Mouse (Mus musculus): ENCODE measurements at regions not wholly inside any gene's neighbourhood (a gene's known extent, or its start where the extent isn't known, plus 50 kb on each side); places are given as distances from the start of the nearest gene placed in this dataset.

DNA sequence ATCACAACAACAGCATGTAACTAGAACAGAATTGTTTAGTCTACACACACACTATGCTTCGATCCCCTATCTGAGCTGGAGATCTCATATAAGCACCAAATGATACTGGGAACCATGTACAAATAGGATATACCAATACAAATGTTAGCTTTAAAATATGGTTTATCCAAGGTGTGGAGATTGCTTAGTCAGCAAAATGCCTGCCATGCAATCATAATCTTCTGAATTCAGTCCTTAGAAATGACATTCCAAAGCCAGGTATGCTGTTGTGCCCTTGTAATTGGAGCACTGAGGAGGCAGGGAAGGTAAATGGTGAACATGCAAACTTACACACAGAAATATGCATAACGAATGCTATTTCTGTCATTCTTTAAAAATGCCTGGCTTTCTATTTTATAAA is 54.0 kb upstream of the Thsd7b start:
- no peak overlapping the region for H3K27ac ChIP-seq (replicated peaks)
- no peak overlapping the region for H3K4me2 ChIP-seq
- ATAC-seq (ENCODE audit: low read depth): no peak
- H3K4me3 ChIP-seq: no peak overlapping the region
- H3K9ac ChIP-seq: no peak overlapping the region
- no peaks in the 10 kb centered on the region for H3K27me3 ChIP-seq
- no peaks in the 10 kb centered on the region for H3K36me3 ChIP-seq
- no peaks in the 10 kb centered on the region for H3K4me1 ChIP-seq (replicated peaks)
- no peaks in the 10 kb centered on the region for H3K9me3 ChIP-seq
- whole genome bisulfite sequencing: 91% methylated on average over 2 of the region's 2 CpGs

DNA sequence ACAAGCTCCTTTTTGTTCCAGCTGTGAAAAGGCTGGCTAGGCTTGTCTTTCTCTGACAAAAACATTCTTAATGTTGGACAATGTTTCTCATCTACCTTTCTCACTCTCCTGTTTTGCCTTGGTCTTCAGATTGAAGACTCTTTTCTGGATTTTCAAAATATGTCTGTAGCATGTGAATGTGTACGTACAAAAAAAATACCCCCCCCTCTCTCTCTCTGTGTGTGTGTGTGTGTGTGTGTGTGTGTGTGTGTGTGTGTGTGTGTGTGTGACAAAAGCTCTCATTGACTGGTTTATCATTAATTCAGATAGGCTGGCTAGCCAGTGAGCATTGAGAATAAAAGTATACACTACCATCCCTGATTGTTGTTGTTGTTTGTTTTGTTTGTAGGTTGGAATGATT is 64.3 kb upstream of the Thsd7b start:
- no peak overlapping the region for H3K4me3 ChIP-seq
- H3K27me3 ChIP-seq: peaks cover 5% of the 10 kb centered on the region
- H3K4me2 ChIP-seq: no peak overlapping the region
- no peak overlapping the region for H3K9ac ChIP-seq
- H3K9me3 ChIP-seq: no peaks in the 10 kb centered on the region
- H3K4me1 ChIP-seq (replicated peaks): peaks cover 8% of the 10 kb centered on the region
- 33% methylated on average over 1 of the region's 1 CpGs for WGBS
- peak overlapping the region; percentile 59; the same call in 1 of the 2 replicates for H3K27ac ChIP-seq (replicated peaks)
- no peaks in the 10 kb centered on the region for H3K36me3 ChIP-seq
- no peak; the same call in 1 of the 2 replicates for ATAC-seq (ENCODE audit: low read depth)

DNA sequence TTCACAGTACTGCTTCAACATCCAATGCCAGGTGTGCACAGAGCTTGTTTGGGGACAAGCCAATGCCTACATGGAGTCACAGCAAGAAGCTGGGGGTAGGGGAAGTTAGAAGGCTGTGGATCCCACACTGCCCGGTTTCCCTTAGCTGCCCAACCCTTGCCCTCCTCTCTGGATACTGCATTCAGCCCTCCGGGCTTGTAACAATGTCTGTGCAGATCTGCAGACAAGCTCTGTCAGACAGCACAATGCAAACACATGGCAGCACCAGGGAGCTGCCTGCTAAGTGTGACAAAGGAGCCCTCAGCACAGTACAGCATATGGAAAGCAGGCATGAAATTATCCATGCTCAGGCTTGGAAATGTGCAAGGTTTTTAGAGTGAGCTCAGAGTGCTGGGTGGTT is 64.7 kb upstream of the Thsd7b start:
- Histone ChIP-seq H3K4me2 (no peak overlapping the region), H3K27ac (replicated peaks) (peak overlapping the region; percentile 59; the same call in 1 of the 2 replicates), H3K36me3 (no peaks in the 10 kb centered on the region), H3K27me3 (peaks cover 5% of the 10 kb centered on the region), H3K9ac (no peak overlapping the region), H3K4me1 (replicated peaks) (peaks cover 8% of the 10 kb centered on the region), H3K4me3 (no peak overlapping the region), H3K9me3 (no peaks in the 10 kb centered on the region)
- 7% methylated on average over 2 of the region's 2 CpGs for WGBS
- peak; percentile 96 for ATAC-seq (ENCODE audit: low read depth)

DNA sequence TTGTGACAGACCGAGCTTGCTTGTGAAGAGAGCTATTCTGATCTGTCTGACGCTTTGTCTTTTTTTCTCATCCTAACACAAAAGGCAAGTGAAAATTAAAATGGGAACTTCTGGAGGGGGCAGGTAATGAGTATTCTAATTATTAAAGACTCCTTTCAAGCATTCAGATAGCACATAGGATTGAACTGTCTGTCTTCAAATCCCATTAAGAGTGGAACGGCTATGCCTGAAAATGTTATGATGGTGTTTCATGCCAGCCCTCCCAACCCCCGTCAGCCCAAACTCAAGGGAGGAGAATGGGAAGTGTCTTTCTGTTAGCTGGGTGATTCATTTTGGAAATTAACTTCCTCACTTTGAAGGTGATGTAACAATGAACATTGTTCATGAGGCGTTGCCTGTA is 65.4 kb upstream of the Thsd7b start:
- no peak for ATAC-seq (ENCODE audit: low read depth)
- H3K27ac ChIP-seq (replicated peaks): no peak overlapping the region
- H3K4me1 ChIP-seq (replicated peaks): peaks cover 8% of the 10 kb centered on the region
- no peak overlapping the region for H3K9ac ChIP-seq
- H3K4me2 ChIP-seq: no peak overlapping the region
- 68% methylated on average over 5 of the region's 5 CpGs for WGBS
- H3K4me3 ChIP-seq: no peak overlapping the region
- H3K27me3 ChIP-seq: peaks cover 5% of the 10 kb centered on the region
- no peaks in the 10 kb centered on the region for H3K36me3 ChIP-seq
- H3K9me3 ChIP-seq: no peaks in the 10 kb centered on the region

DNA sequence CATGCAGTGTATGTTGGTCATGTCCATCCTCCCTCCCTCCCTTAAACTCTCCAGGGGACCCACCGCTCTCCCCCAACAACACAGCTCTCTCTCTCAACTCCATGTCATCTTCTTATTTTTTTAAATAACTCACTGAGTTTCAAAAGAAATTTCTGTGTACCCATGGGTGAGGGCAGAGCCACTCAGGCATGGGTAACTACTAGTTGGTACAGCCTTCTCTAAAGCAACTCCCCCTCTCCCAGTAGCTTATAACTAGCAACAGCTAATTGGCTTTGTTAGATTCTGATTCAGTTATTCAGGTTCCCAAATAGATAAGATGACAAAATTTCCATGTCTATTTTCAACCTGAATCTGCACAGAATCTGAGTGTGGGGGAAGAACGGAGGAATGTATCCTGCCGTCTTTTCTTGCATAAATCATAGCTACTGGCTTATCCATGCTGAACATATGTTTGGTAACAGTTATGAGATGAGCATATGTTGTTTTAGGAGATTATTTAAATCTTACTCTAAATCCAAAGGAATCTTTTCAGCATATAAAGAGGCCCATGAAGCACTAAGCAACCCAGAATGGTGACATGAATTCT is 92.8 kb upstream of the Thsd7b start:
- ATAC-seq (ENCODE audit: low read depth): no peak
- 81% methylated on average over 3 of the region's 3 CpGs for WGBS

DNA sequence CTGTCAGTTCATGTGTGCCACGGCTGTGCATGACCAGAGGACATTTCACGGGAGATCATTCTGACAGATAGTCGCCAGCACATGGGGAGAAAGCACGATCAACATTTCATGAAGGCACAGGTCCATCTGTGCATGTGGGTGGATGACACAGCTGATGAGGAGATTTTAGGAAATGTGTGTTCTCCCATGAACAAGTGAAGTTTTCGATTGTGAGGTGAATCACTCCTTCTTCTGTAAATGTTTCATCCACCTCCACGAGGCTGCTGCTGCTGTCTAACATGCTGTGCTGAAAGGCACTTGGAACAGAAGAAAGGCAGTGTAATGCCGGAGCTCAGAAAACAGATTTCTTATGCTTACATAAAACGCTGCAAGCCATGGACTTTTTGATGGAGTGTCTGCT is 103.2 kb upstream of the Thsd7b start:
- H3K9me3 ChIP-seq: no peaks in the 10 kb centered on the region
- WGBS: 86% methylated on average over 8 of the region's 8 CpGs
- H3K27me3 ChIP-seq: no peaks in the 10 kb centered on the region
- no peak overlapping the region for H3K4me2 ChIP-seq
- no peak overlapping the region for H3K4me3 ChIP-seq
- no peaks in the 10 kb centered on the region for H3K36me3 ChIP-seq
- H3K9ac ChIP-seq: no peak overlapping the region
- no peak for ATAC-seq (ENCODE audit: low read depth)
- H3K27ac ChIP-seq (replicated peaks): no peak overlapping the region
- no peaks in the 10 kb centered on the region for H3K4me1 ChIP-seq (replicated peaks)

More for the DNA sequence above, 92.8 kb upstream of the Thsd7b start:
- Histone ChIP-seq H3K4me3 (no peak overlapping the region), H3K9me3 (no peaks in the 10 kb centered on the region), H3K27ac (replicated peaks) (no peak overlapping the region), H3K27me3 (no peaks in the 10 kb centered on the region), H3K9ac (no peak overlapping the region), H3K4me1 (replicated peaks) (no peaks in the 10 kb centered on the region), H3K4me2 (no peak overlapping the region), H3K36me3 (no peaks in the 10 kb centered on the region)

DNA sequence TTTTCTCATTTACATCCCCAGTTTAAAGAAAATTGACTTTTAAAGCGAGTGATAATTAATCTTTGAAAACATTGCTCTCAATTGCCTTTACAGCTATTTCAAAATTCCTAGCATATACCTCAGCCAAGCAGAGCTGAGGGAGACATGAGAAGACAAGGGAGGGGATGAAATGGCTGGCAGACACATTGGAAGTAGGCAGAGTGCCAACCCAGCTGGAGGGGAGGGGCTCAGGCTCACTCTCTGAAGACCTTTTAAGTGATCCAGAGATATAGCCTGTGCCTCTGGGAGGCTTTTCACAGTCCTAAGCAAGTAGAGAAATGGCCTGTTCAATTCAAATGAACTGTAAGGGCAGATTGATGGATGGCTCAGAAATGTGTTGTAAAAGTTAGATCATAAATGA is 122.5 kb upstream of the Thsd7b start:
- Histone ChIP-seq H3K4me2 (no peak overlapping the region), H3K36me3 (no peaks in the 10 kb centered on the region), H3K9me3 (no peaks in the 10 kb centered on the region), H3K4me1 (replicated peaks) (peaks cover 10% of the 10 kb centered on the region; the same call in 1 of the 2 replicates), H3K27me3 (no peaks in the 10 kb centered on the region), H3K4me3 (no peak overlapping the region), H3K9ac (no peak overlapping the region), H3K27ac (replicated peaks) (no peak overlapping the region)
- WGBS: 65% methylated on average over 1 of the region's 1 CpGs
- peak; percentile 83 for ATAC-seq (ENCODE audit: low read depth)

DNA sequence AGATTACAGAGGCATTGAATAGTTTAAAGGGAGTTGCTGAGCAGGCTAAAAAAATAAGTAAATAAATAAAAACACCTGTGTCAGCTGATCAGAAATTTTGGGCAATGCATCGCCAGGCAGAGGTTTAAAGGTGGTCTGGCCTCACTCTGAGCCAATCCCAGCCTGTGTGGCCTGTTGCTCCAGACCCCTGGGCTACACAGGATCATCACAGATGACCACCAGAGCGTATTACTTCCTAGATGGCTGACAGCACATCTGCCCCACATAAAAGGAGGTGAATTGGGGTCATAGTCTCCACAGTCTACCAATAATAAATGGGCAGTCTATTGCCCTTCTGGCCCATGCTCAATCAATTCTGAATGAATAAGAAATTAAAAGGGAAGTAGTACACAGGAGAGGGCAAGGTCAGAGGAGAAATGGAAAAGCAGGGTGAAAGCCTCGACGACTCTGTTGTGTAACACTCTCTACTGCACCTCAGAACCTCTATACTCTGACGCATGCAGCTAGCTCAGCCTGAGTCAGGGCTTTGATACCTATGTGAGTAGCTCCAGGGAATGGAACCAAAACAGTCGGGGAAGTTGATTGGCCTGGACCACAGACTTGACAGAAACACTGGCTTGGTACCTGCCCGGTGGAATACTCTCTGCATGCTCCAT is 124.2 kb upstream of the Thsd7b start:
- H3K36me3 ChIP-seq: no peaks in the 10 kb centered on the region
- WGBS: 39% methylated on average over 7 of the region's 7 CpGs

DNA sequence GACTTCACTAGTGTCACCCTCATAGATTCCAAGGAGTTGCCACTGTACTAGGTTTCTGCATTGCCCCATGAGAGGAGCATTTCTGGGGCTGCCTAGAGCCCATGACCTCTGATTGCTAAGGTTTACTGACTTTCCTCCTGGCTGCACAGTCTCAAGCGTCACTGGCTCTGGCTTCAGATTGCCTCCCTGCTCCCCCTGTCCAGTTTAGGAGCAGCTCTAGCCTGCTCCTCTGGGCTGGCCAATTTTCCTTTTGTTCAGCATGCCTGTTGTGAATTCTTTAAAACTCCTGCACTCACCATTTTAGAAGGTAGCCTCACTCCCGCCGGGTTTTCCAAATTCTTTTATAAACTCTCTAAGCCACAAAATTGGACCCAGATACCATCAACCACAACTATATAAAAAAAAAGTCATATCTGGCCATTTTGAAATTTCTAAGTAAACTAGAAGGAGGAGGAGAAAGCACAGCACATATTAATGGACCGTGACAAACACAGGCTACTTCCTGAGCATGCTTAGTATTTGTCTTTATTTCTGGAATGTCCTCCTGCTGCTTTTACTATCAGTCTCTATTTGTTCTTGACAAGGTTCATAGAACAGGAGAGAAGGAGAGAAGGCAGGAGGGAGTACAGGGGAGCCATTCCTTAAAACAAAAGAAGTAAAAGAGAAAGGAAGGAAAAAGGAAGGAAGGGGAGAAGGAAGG is 126.6 kb upstream of the Thsd7b start:
- H3K27ac ChIP-seq (replicated peaks): no peak overlapping the region
- no peak overlapping the region for H3K4me3 ChIP-seq
- H3K9me3 ChIP-seq: no peaks in the 10 kb centered on the region
- no peak for ATAC-seq (ENCODE audit: low read depth)
- H3K4me1 ChIP-seq (replicated peaks): peaks cover 10% of the 10 kb centered on the region; the same call in 1 of the 2 replicates
- H3K27me3 ChIP-seq: no peaks in the 10 kb centered on the region
- 43% methylated on average over 4 of the region's 4 CpGs for WGBS
- no peaks in the 10 kb centered on the region for H3K36me3 ChIP-seq
- no peak overlapping the region for H3K4me2 ChIP-seq
- H3K9ac ChIP-seq: no peak overlapping the region

More for the DNA sequence above, 124.2 kb upstream of the Thsd7b start:
- H3K4me2 ChIP-seq: no peak overlapping the region
- no peak for ATAC-seq (ENCODE audit: low read depth)
- H3K9me3 ChIP-seq: no peaks in the 10 kb centered on the region
- H3K4me1 ChIP-seq (replicated peaks): peaks cover 10% of the 10 kb centered on the region; the same call in 1 of the 2 replicates
- no peak overlapping the region for H3K27ac ChIP-seq (replicated peaks)
- no peak overlapping the region for H3K9ac ChIP-seq
- no peaks in the 10 kb centered on the region for H3K27me3 ChIP-seq
- no peak overlapping the region for H3K4me3 ChIP-seq

DNA sequence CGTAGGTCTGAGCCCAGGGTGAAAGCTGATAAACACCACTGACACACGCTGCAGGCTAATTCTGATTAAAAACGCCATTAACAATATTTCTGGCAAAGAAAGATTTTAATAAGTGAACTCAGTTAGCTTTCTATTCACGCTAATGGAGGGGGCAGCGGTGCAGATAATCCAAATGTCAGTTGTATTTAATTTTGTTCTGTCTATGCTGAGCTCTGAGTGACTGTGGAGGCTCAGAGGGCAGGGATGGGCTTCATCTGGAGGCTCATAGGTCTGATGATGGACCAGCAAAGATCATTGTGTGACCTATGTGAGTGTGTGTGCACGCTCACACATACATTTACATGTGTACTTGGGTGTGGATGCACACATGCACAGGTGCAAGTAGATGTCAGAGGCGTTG is 134.3 kb upstream of the Thsd7b start:
- ATAC-seq (ENCODE audit: low read depth): no peak
- Histone ChIP-seq H3K27ac (replicated peaks) (no peak overlapping the region), H3K9ac (no peak overlapping the region), H3K36me3 (no peaks in the 10 kb centered on the region), H3K4me1 (replicated peaks) (no peaks in the 10 kb centered on the region), H3K4me2 (no peak overlapping the region), H3K9me3 (no peaks in the 10 kb centered on the region), H3K4me3 (no peak overlapping the region), H3K27me3 (no peaks in the 10 kb centered on the region)
- WGBS: 78% methylated on average over 7 of the region's 7 CpGs

DNA sequence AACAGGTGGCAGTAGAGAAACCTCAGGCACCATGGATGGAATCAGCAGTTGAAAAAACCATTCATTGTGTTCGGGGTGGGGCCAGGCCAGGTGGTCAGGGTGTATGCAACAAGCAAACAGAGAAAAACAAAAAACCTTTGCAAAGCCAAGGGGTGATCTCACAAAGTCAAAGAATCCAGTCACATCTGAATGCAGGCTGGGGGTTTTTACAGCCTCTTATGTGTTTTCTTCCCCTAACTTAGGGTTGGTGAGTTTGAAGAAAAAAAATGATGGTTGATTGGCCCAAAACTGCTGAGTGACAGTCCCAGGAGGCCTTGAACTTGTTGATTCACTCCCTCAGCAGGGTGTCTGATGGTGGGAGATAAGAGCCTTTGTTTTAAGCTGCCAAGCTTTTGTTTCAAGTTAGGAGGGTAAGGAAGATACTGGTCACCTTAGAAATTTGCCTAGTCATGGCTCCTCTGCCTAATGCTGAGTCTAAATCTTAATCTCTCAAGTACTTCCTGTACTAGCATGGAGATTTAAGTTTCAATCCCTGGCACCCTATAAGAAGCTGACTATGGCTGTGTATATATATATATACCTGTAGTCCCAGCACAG is 166.0 kb upstream of the Thsd7b start:
- Histone ChIP-seq H3K36me3 (no peaks in the 10 kb centered on the region), H3K4me1 (replicated peaks) (no peaks in the 10 kb centered on the region), H3K4me3 (no peak overlapping the region), H3K27me3 (no peaks in the 10 kb centered on the region), H3K4me2 (no peak overlapping the region), H3K9me3 (no peaks in the 10 kb centered on the region), H3K9ac (no peak overlapping the region), H3K27ac (replicated peaks) (no peak overlapping the region)
- WGBS: 69% methylated on average over 1 of the region's 1 CpGs
- ATAC-seq (ENCODE audit: low read depth): no peak

DNA sequence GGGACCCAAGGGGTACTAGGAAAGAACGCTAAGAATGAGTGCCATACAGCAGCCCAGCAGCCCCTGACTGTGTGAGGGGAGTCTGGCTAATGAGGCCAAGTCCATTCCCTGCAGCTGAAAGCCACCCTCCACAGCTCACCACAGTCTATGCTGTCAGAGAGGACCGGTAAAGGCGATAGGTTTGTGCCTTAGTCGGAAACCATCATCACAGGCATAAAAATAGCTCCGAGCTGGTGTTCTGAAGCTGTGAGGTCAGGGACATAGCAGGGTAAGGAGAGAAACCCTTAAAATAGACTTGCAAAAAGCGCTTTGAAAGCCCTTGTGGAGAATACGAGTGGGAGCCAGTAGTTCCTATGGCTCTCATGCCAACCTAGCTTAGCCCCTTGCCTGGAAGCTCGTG is 172.1 kb upstream of the Thsd7b start:
- no peak for ATAC-seq (ENCODE audit: low read depth)
- 84% methylated on average over 8 of the region's 8 CpGs for WGBS
- Histone ChIP-seq H3K9me3 (no peaks in the 10 kb centered on the region), H3K27me3 (no peaks in the 10 kb centered on the region), H3K27ac (replicated peaks) (no peak overlapping the region), H3K4me3 (no peak overlapping the region), H3K9ac (no peak overlapping the region), H3K36me3 (no peaks in the 10 kb centered on the region), H3K4me2 (no peak overlapping the region), H3K4me1 (replicated peaks) (no peaks in the 10 kb centered on the region)

Data from neural tube, embryonic 13.5 days (tissue).